Mouse (Mus musculus): ENCODE measurements at regions not wholly inside any gene's neighbourhood (a gene's known extent, or its start where the extent isn't known, plus 50 kb on each side); places are given as distances from the start of the nearest gene placed in this dataset.

DNA sequence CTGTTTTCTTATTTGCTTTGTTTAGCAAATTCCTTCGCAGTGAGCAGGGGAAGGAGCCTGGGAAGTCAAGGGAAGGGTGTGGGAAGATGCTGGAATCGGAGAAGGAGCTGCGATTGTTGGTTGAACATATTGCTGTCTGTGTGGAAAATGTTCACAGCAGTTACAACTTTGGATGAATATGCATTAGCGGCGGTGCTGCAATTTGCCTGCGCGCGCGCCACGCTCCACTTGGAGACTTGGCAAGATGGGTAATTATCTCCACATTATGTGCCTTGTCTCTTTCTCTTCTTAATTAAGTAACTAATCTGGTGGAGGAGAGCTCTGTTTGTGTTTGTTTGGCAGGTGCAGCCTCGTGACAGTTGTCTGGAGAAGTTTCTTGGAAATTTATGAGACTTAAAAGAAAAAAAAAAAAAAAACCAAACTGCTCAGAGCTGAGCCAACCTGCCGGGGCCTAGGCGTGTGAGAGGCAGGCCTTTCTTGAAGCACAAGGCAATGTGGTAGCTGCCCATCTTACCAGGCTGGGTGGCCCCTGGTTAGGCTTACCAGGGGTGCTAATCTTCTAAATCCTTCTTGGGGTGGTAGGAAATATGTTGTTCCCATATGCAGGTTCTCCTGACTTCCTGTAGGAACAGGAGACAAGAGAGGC, 279.2 kb upstream of the Tle3 start:
- no peak for DNase-seq

GRCm38 (mm10) chr9:61095069-61095775, 276.9 kb upstream of the Tle3 start:
- no peak for DNase-seq

DNA sequence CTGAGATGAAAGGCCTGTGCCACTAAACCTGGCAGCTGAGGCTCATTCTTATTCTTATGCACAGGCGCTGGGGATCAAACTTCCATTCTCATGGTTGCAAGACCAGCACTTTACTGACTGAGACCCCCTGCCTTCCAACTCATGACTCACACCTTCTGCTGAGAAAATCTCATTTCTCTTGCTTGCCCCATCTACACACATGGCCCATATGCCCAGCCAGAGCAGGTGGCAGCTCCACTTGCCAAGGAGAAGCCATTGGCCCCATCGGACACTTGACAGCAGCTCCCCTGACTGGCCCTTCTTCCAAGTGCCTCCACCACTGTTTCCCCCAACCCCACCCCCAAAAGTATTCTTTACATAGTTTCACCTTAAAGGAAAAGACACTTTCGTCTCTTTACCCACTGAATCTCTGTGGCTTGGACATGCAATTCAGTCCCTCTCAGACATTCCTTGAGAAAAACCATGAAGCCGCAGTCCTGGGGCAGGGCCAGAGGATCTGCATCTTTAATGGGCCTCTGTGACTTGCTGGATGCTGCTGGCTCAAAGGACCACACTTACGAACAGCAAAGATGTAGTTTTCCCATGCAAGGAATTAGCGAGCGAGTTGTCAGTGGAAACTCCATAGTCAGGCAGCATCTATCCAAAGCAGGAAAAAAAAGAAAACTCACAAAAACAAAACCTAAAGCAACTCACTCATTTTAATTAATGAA, 270.3 kb upstream of the Tle3 start:
- DNase-seq, result no peak

DNA sequence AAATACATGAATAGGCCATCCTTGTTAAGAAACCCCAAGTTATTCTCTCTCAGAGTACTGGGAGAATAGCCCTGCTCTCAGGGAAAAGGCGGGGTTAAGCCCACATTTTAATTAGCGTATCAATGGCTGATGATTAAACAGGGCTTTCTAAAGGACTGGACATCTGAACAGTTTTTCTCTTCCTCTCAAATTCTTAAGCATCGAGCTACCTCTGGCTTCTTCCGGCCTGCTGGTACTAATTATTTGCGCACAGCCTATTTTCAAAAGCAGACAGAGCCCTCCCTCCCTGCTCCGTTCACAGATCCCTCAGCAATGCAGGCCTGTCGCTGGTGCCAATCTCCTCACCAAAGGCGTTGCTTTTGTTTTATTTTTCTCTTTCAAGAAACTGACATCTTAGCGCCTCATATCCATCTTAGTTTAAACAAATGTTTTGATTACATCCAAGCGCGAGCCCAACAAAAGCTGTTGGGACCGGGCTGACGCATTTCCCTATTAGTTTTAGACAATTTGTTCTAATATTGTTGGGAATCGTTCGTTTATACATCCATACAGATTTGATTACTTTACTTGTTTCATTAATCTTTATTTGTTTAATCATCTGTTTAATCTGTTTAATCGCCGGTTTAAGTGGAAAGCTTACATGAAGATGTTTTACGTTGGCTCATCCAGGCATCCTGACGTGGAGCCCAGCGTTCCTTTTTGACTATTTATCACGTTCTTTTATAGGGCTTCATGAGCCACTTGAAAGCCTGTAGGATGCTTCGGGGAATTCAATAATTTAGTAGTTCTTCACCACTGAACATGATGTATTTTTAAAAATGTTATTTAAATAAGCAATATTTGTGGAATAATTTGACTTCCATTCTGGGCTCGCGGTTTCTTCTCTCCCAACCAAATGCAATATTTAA, 269.5 kb upstream of the Tle3 start:
- DNase-seq, result no peak

DNA sequence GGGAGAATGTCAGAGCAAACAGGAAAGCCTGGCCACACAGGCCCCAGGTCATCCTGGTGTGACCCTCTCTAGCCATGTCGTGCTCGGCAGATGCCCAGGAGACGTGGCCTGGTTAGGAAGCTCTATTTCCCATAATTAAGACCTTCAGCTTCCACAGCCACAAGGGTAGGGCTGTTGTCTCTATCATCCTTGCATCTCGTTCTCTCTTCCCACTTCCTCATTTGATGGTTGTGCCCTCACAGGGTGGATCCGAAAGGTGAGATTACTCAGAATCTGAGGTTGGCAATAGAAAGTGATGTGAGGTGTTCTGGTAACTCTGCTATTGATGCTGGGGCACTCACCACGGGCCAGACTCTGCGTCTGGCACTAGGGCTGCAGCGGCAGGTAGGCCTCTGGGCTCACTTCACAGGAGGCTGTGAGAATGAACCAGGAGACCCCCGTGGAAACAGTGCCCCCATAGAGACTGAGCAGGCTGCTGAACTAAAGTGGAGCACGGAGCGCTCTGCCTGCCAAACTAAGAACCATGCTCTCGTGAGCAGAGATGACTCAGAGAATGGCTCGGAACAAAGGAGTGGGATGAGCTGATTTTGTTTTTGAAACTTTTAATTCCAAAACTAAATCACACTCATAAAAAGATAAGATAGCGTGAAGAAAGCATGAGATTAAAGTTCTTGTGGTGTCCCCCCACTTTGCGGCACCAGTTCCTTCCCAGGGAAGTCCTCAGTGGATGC, 266.5 kb upstream of the Tle3 start:
- no peak for DNase-seq

DNA sequence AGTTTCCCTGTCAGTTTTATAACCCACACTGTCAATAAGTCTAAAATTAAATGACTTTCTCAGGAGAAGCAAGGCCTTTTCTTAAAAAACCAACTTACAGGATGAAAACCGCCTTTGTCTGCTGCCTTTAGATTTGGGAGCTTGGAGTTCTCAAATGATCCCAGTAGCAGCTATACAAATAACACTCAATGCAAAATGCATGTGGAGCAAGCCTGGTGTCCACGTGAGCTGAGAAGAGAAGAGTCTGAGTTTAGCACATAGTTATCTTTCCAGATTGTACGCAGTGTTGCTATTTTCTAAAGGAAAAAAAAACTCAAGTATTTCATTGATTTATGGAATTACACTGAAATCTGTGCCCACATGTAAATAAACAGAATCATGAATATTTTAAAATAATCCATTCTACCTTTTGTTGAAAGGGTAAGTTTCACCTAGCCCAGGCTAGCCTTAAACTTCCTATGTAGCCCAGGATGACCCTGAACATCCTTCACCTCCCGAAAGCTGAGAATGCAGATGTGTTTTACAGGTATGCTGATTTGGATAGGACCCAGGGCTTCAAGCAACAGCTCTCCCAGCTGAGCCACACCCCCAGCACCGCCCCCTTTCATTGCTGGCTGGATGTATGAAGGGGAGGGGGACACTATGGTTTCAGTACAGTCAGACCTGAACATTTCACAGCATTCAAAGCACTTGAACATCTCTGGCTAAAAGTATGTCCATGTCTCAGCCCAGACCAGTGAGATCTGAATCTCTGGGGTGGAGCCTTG, 262.5 kb upstream of the Tle3 start:
- no peak for DNase-seq

GRCm38 (mm10) chr9:61111206-61111605, 261.0 kb upstream of the Tle3 start:
- no peak for DNase-seq

- DNase-seq, result no peak
Observed at GRCm38 (mm10) chr9:61111733-61112415, 260.3 kb upstream of the Tle3 start.

GRCm38 (mm10) chr9:61119252-61119651, 252.9 kb upstream of the Tle3 start:
- DNase-seq, result no peak

DNA sequence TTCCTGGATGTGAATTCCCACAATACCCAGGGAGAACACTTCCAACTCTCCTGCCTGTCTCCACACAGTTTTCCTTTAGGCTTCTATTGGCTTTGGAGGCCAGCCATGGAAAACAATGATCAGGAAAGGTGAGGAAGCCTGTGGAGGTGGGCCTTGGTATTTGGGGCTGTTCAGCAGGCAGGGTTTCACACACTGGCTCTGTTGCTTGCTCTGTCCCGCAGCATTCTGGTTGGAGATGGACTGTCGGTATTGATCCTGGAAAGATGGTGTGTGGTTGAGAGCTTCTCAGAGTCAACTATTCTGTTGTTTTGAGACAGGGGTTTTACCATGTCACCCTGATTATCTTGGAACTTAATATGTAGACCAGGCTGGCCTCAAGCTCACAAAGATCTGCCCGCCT, 251.6 kb upstream of the Tle3 start:
- no peak for DNase-seq

DNA sequence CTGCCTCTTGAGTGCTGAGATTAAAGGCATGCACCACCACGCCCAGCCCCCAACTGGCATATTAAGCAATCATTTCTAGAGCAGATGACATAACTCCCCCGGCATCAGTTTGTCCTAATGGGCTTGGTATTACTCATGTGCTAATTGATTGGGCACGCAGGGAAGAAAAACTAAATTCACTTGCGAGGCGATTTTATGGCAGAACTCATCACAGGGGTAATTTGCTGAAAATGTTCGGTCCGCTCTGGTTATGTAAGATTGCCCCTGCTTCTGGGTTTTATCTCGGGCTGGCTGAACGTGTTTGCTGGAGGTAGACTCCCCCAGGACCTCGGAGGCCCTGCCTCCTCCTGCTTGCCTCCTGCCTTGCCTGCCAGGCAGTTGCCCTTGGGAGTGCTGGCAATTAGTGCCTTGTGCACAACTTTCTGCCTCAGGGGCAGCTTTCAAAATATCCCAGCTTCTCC, 251.2 kb upstream of the Tle3 start:
- no peak for DNase-seq

- DNase-seq, result no peak
Observed at GRCm38 (mm10) chr9:61123431-61123830, 248.7 kb upstream of the Tle3 start.

GRCm38 (mm10) chr9:61125769-61126168, 246.4 kb upstream of the Tle3 start:
- DNase-seq, result no peak

DNA sequence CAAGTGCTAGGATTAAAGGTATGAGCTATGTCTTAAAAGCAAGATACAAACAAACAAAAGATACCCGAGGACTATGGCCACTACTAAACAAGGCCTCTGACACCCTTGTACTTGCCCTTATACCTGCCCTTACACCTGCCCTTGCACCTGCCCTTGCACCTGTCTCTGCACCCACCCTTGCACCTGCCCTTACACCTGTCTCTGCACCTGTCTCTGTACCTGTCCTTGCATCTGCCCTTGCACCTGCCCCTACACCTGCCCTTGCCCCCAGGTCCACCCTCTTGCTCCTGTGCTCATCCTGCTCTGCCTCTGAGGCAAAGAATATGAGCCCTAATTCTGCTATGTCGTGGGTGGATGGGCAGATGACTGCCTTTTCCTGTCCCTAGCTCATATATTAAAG, 244.1 kb upstream of the Tle3 start:
- no peak for DNase-seq

DNA sequence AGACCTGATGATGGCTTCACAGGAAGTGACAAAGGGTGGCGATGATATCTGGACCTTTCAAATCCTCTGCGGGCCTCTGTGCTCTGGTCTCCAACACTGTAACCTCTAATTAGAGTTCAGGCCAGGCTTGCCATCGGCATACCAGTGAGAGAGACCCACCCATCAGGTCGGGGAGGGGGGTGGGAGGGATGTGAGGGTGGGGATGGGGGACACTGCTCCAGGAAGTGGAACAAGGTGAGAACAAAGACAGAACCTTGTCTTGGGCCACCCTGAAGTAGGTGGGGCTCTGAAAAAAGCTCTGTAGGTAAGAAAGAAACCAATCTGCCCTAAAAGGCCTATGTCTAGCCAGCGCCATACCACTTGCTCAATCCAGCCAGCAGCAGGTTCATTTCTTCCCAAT, 243.0 kb upstream of the Tle3 start:
- DNase-seq, result no peak

DNA sequence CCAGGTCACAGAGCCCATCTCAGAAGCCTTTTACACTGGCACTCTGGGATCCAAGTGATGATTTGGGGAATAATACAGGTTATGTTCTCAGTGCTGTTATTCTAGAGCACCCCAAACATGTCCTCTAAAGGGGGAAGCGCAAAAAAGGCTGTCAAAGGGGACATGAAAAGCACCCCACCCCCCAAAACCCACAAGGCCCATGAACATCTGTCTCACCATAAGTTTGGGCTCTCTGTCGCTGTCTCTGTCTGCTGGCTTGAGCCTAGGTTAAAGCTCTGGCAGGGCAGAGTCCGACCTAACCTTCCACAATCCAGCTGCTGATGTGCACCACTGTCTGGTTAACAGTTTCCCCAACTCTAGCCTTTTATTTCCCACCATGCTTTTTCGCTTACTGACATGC, 241.3 kb upstream of the Tle3 start:
- no peak for DNase-seq

DNA sequence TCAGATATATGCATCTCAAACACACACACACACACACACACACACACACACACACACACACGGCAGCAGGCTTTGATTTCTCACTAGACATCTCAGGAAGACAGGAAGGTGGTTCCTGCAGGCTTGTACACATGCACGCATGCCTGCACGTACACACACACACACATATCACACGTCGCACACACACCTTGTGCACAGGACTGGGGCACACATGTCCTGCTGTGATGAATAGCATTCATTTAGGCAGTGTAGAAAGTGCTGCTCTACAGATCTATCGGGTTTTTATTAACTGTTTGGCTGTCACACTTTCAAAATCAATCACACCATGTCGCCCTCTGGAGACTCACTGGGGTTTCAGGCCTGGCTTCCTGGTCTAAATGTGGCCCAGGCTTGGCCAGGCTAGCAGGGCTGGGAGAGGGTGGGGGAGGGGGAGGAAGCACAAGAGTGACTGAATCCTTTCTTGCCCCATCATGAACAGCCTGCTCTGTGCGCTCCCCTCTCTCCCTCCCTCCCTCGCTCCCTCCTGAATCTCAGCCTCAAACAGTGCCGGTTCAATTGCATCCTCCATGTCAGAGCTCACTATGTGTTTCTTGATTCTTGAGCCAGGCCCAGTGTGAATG, 236.8 kb upstream of the Tle3 start:
- DNase-seq, result no peak

DNA sequence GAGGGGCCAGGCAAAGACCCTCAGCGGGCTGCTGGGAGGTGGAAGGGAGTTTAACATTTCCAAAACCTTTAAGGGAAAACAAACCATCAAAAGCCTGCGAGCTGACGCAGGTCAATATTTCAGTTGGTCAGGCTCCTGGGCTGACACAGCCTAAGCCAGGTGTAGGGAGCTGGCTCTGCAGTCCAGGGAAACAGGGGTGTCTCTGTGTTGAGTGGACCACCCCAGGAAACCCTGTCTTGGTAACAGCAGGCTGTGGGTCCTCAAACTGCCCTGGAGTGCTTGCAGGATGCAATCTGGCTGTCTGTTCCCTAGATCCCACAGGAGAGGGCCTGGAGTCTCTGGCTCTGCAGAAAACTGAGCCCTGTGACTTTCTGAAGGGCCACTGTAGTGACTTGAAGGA, 236.2 kb upstream of the Tle3 start:
- no peak for DNase-seq

- no peak for DNase-seq
Observed at GRCm38 (mm10) chr9:61138741-61139368, 233.3 kb upstream of the Tle3 start.

GRCm38 (mm10) chr9:61143101-61143500, 229.1 kb upstream of the Tle3 start:
- DNase-seq, result no peak
